9 mouse cellular contexts compared by ENCODE assay signal in genomic region chr8:88522433-88523030, GRCm38 (mm10). TPM values are rescaled to one million over a fixed set of nuclear protein-coding genes. Genes with fewer than 3 reads are reported as not detected.
A peak's percentile ranks its signal among the peaks of the same experiment; 100 is the strongest.
DNase-seq lines count a peak whose midpoint lies in the region; ATAC-seq lines count a peak whose summit lies in the region.
"Had no signal": no experiment of that assay in that cellular context is flagged by ENCODE, and none has a peak within 500 bp of the region (broad histone marks: within the 10 kb centered on the region; RNA-seq: fewer than 3 reads in every experiment).

No protein-coding gene starts in this region.

- no peak overlapping the region for H3K27ac ChIP-seq in kidney, embryonic 15.5 days
- H3K27ac ChIP-seq in embryonic facial prominence, embryonic 11.5 days (replicated peaks; ENCODE audit: low read depth, low read length): no peak overlapping the region
- no peak overlapping the region for H3K27ac ChIP-seq in limb, embryonic 11.5 days (replicated peaks; ENCODE audit: low read depth, low read length)
- no peak overlapping the region for H3K27ac ChIP-seq in midbrain, embryonic 16.5 days (ENCODE audit: low read length)

- peak overlapping the region; percentile 97 for H3K4me2 ChIP-seq in kidney, embryonic 15.5 days
- H3K4me2 ChIP-seq in embryonic facial prominence, embryonic 11.5 days (ENCODE audit: low read depth, low read length): peak overlapping the region; percentile 94
- peak overlapping the region; percentile 83 for H3K4me2 ChIP-seq in limb, embryonic 11.5 days (ENCODE audit: low read depth, severe bottlenecking)
- H3K4me2 ChIP-seq in midbrain, embryonic 16.5 days (ENCODE audit: low read length): peak overlapping the region; percentile 95

- peak overlapping the region; percentile 89 for H3K9ac ChIP-seq in kidney, embryonic 15.5 days
- peak overlapping the region; percentile 87 for H3K9ac ChIP-seq in embryonic facial prominence, embryonic 11.5 days (replicated peaks; ENCODE audit: low read length)
- peak overlapping the region; percentile 79 for H3K9ac ChIP-seq in limb, embryonic 11.5 days (ENCODE audit: low read length)
- peak overlapping the region; percentile 73 for H3K9ac ChIP-seq in midbrain, embryonic 16.5 days (ENCODE audit: low read depth, low read length)

- H3K27me3 ChIP-seq in kidney, embryonic 15.5 days: peaks cover 15% of the 10 kb centered on the region
- no peaks in the 10 kb centered on the region for H3K27me3 ChIP-seq in embryonic facial prominence, embryonic 11.5 days (ENCODE audit: control insufficient read depth, insufficient read depth, low read length)
- H3K27me3 ChIP-seq in limb, embryonic 11.5 days (ENCODE audit: control insufficient read depth, insufficient read depth, low read length): no peaks in the 10 kb centered on the region
- H3K27me3 ChIP-seq in midbrain, embryonic 16.5 days (ENCODE audit: control insufficient read depth, insufficient read depth, low read depth, low read length): no peaks in the 10 kb centered on the region

- H3K9me3 ChIP-seq in kidney, embryonic 15.5 days (replicated peaks): no peaks in the 10 kb centered on the region
- H3K9me3 ChIP-seq in embryonic facial prominence, embryonic 11.5 days (replicated peaks; ENCODE audit: control insufficient read depth, low read length): no peaks in the 10 kb centered on the region
- no peaks in the 10 kb centered on the region for H3K9me3 ChIP-seq in limb, embryonic 11.5 days (ENCODE audit: control insufficient read depth, low read length)
- no peaks in the 10 kb centered on the region for H3K9me3 ChIP-seq in midbrain, embryonic 16.5 days (replicated peaks; ENCODE audit: control insufficient read depth, low read length, poor library complexity, severe bottlenecking)

- 9% methylated on average over 5 of the region's 5 CpGs for WGBS in kidney, embryonic 15.5 days
- 28% methylated on average over 5 of the region's 5 CpGs for WGBS in embryonic facial prominence, embryonic 11.5 days
- 11% methylated on average over 5 of the region's 5 CpGs for WGBS in limb, embryonic 11.5 days
- 19% methylated on average over 5 of the region's 5 CpGs for WGBS in midbrain, embryonic 16.5 days

- no peak for DNase-seq in kidney, adult 9 months
- DNase-seq in embryonic facial prominence, embryonic 11.5 days (ENCODE audit: low spot score): no peak
- DNase-seq in limb, embryonic 11.5 days (ENCODE audit: low spot score): no peak
- DNase-seq in layer of hippocampus, adult 18-20 months (ENCODE audit: low spot score in 2 of 2): no peak
- no peak for DNase-seq in kidney, adult 8-10 months
- no peak for DNase-seq in urinary bladder, postnatal 4 days (ENCODE audit: low spot score in 2 of 2)

- H3K36me3 ChIP-seq in kidney, embryonic 15.5 days: peaks cover 15% of the 10 kb centered on the region; the same call in 1 of the 2 replicates
- no peaks in the 10 kb centered on the region for H3K36me3 ChIP-seq in embryonic facial prominence, embryonic 11.5 days (replicated peaks; ENCODE audit: control insufficient read depth, insufficient read depth, low read depth, low read length)
- H3K36me3 ChIP-seq in limb, embryonic 11.5 days (ENCODE audit: control insufficient read depth, insufficient read depth, low read length): no peaks in the 10 kb centered on the region
- H3K36me3 ChIP-seq in midbrain, embryonic 16.5 days (ENCODE audit: control insufficient read depth, insufficient read depth, low read length): no peaks in the 10 kb centered on the region

- H3K4me3 ChIP-seq in kidney, embryonic 15.5 days (replicated peaks): peak overlapping the region; percentile 87
- H3K4me3 ChIP-seq in embryonic facial prominence, embryonic 11.5 days (ENCODE audit: low read depth, low read length): peak overlapping the region; percentile 86
- peak overlapping the region; percentile 82 for H3K4me3 ChIP-seq in limb, embryonic 11.5 days (ENCODE audit: low read depth, low read length)
- H3K4me3 ChIP-seq in midbrain, embryonic 16.5 days (ENCODE audit: low read depth, low read length): peak overlapping the region; percentile 65

- ATAC-seq in kidney, embryonic 15.5 days (replicated peaks; ENCODE audit: low FRiP score): no peak
- ATAC-seq in embryonic facial prominence, embryonic 11.5 days (replicated peaks; ENCODE audit: insufficient number of reproducible peaks, low FRiP score, low TSS enrichment, low read depth): no peak
- ATAC-seq in limb, embryonic 11.5 days (ENCODE audit: insufficient number of reproducible peaks, low FRiP score, low TSS enrichment, low read depth): no peak
- no peak for ATAC-seq in midbrain, embryonic 16.5 days

- peaks cover 71% of the 10 kb centered on the region for H3K4me1 ChIP-seq in kidney, embryonic 15.5 days
- H3K4me1 ChIP-seq in embryonic facial prominence, embryonic 11.5 days (ENCODE audit: control insufficient read depth, insufficient read depth, low read length): peaks cover 14% of the 10 kb centered on the region
- H3K4me1 ChIP-seq in limb, embryonic 11.5 days (ENCODE audit: control insufficient read depth, insufficient read depth, low read length): peaks cover 53% of the 10 kb centered on the region
- peaks cover 34% of the 10 kb centered on the region for H3K4me1 ChIP-seq in midbrain, embryonic 16.5 days (ENCODE audit: control insufficient read depth, insufficient read depth, low read length)

RNA-seq across cellular contexts. Expression of gene Nkd1, which starts 1.4 kb away (rescaled TPM):
- polyA plus RNA-seq in kidney, embryonic 15.5 days (2015; fragmentation: Nextera tagmentation; extraction: Ambion mirVana): 60.0 and 68.1 TPM in 2 replicates
- 45.0 and 50.7 TPM in 2 replicates for polyA plus RNA-seq in embryonic facial prominence, embryonic 11.5 days (2014; fragmentation: Nextera tagmentation; extraction: Ambion mirVana)
- polyA plus RNA-seq in limb, embryonic 11.5 days (2014; fragmentation: Nextera tagmentation; extraction: Ambion mirVana): 47.6 and 52.8 TPM in 2 replicates
- polyA plus RNA-seq in midbrain, embryonic 16.5 days (2015; fragmentation: Nextera tagmentation; extraction: Ambion mirVana): 53.9 and 66.7 TPM in 2 replicates
- 1 to 10 TPM; 8.2 to 9.0 TPM for total RNA-seq in layer of hippocampus, adult 18-20 months (2021)
- total RNA-seq: MEL had no signal
